Mouse (Mus musculus) mouse embryonic stem cell (cell line): ENCODE measurements around the gene 2010300C02Rik.
"Not testable (repeated sequence)": the region's sequence is repeated elsewhere in the genome, so short reads cannot be mapped to it uniquely, and the experiment has no call there.

ENCODE experiments used
- in situ Hi-C, 2 experiments: fragments of 300-500 bp; cut with MboI; formaldehyde crosslinking; loops; 1 replicate in 1 of 2; 3 replicates in 1 of 2; pipeline ENCODE4 v1.14.3; 2019 to 2020; ENCODE audit warnings: low sequenced_read_pairs in 2 of 2, low pct_unique_long_range_greater_than_20kb in 1 of 2, mixed read lengths in 1 of 2; ENCODE audit not compliant: unreplicated experiment in 1 of 2

The 2010300C02Rik gene

GRCm38 (mm10) chr1:37717415-37718195 is 2.3 kb downstream of the 2010300C02Rik start:
- in situ Hi-C loops = no loop called here

- in situ Hi-C loops = not testable (repeated sequence)
These were observed 7.5 kb downstream of the 2010300C02Rik start for GRCm38 (mm10) chr1:37712357-37712737.

- in situ Hi-C loops = no loop called here
These were observed 8.1 kb downstream of the 2010300C02Rik start for GRCm38 (mm10) chr1:37711596-37712356.

- in situ Hi-C loops = no loop called here
These were observed 8.8 kb downstream of the 2010300C02Rik start for GRCm38 (mm10) chr1:37711082-37711481.

GRCm38 (mm10) chr1:37709736-37710135 is 10.1 kb downstream of the 2010300C02Rik start:
- in situ Hi-C loops = no loop called here

- in situ Hi-C loops = no loop called here
These were observed 11.5 kb downstream of the 2010300C02Rik start for GRCm38 (mm10) chr1:37708270-37708955.

- in situ Hi-C loops = no loop called here
These were observed 17.6 kb downstream of the 2010300C02Rik start for GRCm38 (mm10) chr1:37702326-37702725.

- in situ Hi-C loops = no loop called here
These were observed 20.9 kb downstream of the 2010300C02Rik start for GRCm38 (mm10) chr1:37698852-37699439.

- in situ Hi-C loops = no loop called here
These were observed 21.6 kb downstream of the 2010300C02Rik start for GRCm38 (mm10) chr1:37698186-37698839.

- in situ Hi-C loops = no loop called here
These were observed 23.0 kb downstream of the 2010300C02Rik start for GRCm38 (mm10) chr1:37696918-37697317.

GRCm38 (mm10) chr1:37695732-37696131 is 24.2 kb downstream of the 2010300C02Rik start:
- in situ Hi-C loops = no loop called here

GRCm38 (mm10) chr1:37694417-37694816 is 25.5 kb downstream of the 2010300C02Rik start:
- in situ Hi-C loops = no loop called here

GRCm38 (mm10) chr1:37691179-37691578 is 28.7 kb downstream of the 2010300C02Rik start:
- in situ Hi-C loops = no loop called here

- in situ Hi-C loops = no loop called here
These were observed 29.2 kb downstream of the 2010300C02Rik start for GRCm38 (mm10) chr1:37690665-37691064.

GRCm38 (mm10) chr1:37689730-37690129 is 30.2 kb downstream of the 2010300C02Rik start:
- in situ Hi-C loops = loop anchor here in 1 of 2 experiments (10.0 kb wide), 1 partner anchor 175 kb away; the partner anchor contains the start of gene Tsga10

GRCm38 (mm10) chr1:37688351-37688750 is 31.5 kb downstream of the 2010300C02Rik start:
- in situ Hi-C loops = loop anchor here in 1 of 2 experiments (10.0 kb wide), 1 partner anchor 176 kb away; the partner anchor contains the start of gene Tsga10

GRCm38 (mm10) chr1:37687515-37687914 is 32.4 kb downstream of the 2010300C02Rik start:
- in situ Hi-C loops = loop anchor here in 1 of 2 experiments (10.0 kb wide), 1 partner anchor 177 kb away; the partner anchor contains the start of gene Tsga10

GRCm38 (mm10) chr1:37686953-37687441 is 32.9 kb downstream of the 2010300C02Rik start:
- in situ Hi-C loops = loop anchor here in 1 of 2 experiments (10.0 kb wide), 1 partner anchor 178 kb away; the partner anchor contains the start of gene Tsga10
